Mouse (Mus musculus) hindbrain, postnatal 0 days (tissue): ENCODE measurements at regions not wholly inside any gene's neighbourhood (a gene's known extent, or its start where the extent isn't known, plus 50 kb on each side); places are given as distances from the start of the nearest gene placed in this dataset.

Experiments used
- ATAC-seq: fragments of 200-750 bp; cut with Nextera tagmentation; 2 replicates; pipeline ENCODE4 v1.8.0; 2017; ENCODE audit warnings: mild to moderate bottlenecking, moderate TSS enrichment, moderate library complexity
- DNase-seq: peaks from one replicate; pipeline ENCODE4 v3.0.0-alpha.2; 2015; ENCODE audit warnings: low spot score
- H3K27ac ChIP-seq: fragments of 300-500 bp; sonication (generic); 2 replicates; pipeline ENCODE4 v1.5.1; 2014; ENCODE audit warnings: mild to moderate bottlenecking
- H3K27me3 ChIP-seq: fragments of 300-500 bp; sonication (generic); 2 replicates; pipeline ENCODE4 v1.6.1; 2014; ENCODE audit warnings: low read length, mixed read lengths; ENCODE audit not compliant: insufficient read depth
- H3K36me3 ChIP-seq: fragments of 300-500 bp; sonication (generic); 2 replicates; pipeline ENCODE4 v1.6.1; 2014; ENCODE audit warnings: low read length, mixed read lengths; ENCODE audit not compliant: insufficient read depth
- H3K4me1 ChIP-seq: fragments of 300-500 bp; sonication (generic); 2 replicates; pipeline ENCODE4 v1.6.1; 2014; ENCODE audit warnings: antibody characterized with exemption, low read length, mixed read lengths; ENCODE audit not compliant: insufficient read depth
- H3K4me2 ChIP-seq: fragments of 300-500 bp; sonication (generic); 2 replicates; pipeline ENCODE4 v1.6.1; 2014; ENCODE audit warnings: low read depth, mild to moderate bottlenecking, low read length, moderate library complexity, mixed read lengths
- H3K4me3 ChIP-seq: fragments of 300-500 bp; sonication (generic); 2 replicates; pipeline ENCODE4 v1.5.1; 2014; ENCODE audit warnings: low read length
- H3K9ac ChIP-seq: fragments of 300-500 bp; sonication (generic); replicated peaks from 2 replicates; pipeline ENCODE4 v1.6.1; 2014; ENCODE audit warnings: mild to moderate bottlenecking, low read length, moderate library complexity, mixed read lengths
- H3K9me3 ChIP-seq: fragments of 300-500 bp; sonication (generic); 2 replicates; pipeline ENCODE4 v1.6.1; 2016; ENCODE audit warnings: low read length, mixed read lengths
- CTCF ChIP-seq: IDR thresholded peaks from 2 replicates; pipeline ENCODE4 v1.5.1; 2016; ENCODE audit warnings: antibody characterized with exemption, control low read depth, low read depth
- WGBS: fragments of 180-500 bp; shearing (Covaris S2); extraction: QIAGEN DNeasy Blood & Tissue Kit; methylation state at CpG from one replicate; pipeline ENCODE4 v1.1.7; 2014; 5-methylcytosine and 5-hydroxymethylcytosine counted together

- no peak overlapping the region for H3K4me3 ChIP-seq
- H3K4me2 ChIP-seq = no peak overlapping the region
- H3K27ac ChIP-seq = no peak overlapping the region
- DNase-seq (no peak), ATAC-seq (no peak)
- no peak for TF ChIP-seq CTCF
- H3K4me1 ChIP-seq = 0 out of 2 replicates have a peak, but pooled peaks cover 3% of the 10 kb centered on the region
- no peaks in the 10 kb centered on the region for H3K36me3 ChIP-seq
- H3K27me3 ChIP-seq = no peaks in the 10 kb centered on the region; the same call in 1 of the 2 replicates
- WGBS = 68% methylated on average over 13 of the region's 13 CpGs
- no peaks in the 10 kb centered on the region for H3K9me3 ChIP-seq
- H3K9ac ChIP-seq = no peak overlapping the region
These were observed 58.1 kb upstream of the Cux1 start for GRCm38 (mm10) chr5:136625176-136625991.

- 50% methylated on average over 4 of the region's 4 CpGs for WGBS
- Histone ChIP-seq H3K4me3 (no peak overlapping the region), H3K27me3 (no peaks in the 10 kb centered on the region), H3K4me1 (0 out of 2 replicates have a peak, but pooled peaks cover 3% of the 10 kb centered on the region), H3K9me3 (no peaks in the 10 kb centered on the region), H3K9ac (no peak overlapping the region), H3K4me2 (no peak overlapping the region), H3K36me3 (no peaks in the 10 kb centered on the region), H3K27ac (no peak overlapping the region)
- no peak for ATAC-seq
- TF ChIP-seq CTCF = no peak
- DNase-seq = no peak
These were observed 59.0 kb upstream of the Cux1 start for GRCm38 (mm10) chr5:136626142-136626771.

- 66% methylated on average over 2 of the region's 2 CpGs for WGBS
- Histone ChIP-seq H3K9me3 (no peaks in the 10 kb centered on the region), H3K9ac (no peak overlapping the region), H3K27ac (no peak overlapping the region), H3K4me3 (no peak overlapping the region), H3K27me3 (no peaks in the 10 kb centered on the region), H3K4me1 (0 out of 2 replicates have a peak, but pooled peaks cover 3% of the 10 kb centered on the region), H3K4me2 (no peak overlapping the region), H3K36me3 (no peaks in the 10 kb centered on the region)
- no peak for DNase-seq
- no peak for ATAC-seq
- TF ChIP-seq CTCF = no peak
These were observed 59.6 kb upstream of the Cux1 start for GRCm38 (mm10) chr5:136626891-136627290.

GRCm38 (mm10) chr5:136627671-136628292 lies 60.5 kb upstream of the Cux1 start:
- H3K36me3 ChIP-seq = no peaks in the 10 kb centered on the region
- no peaks in the 10 kb centered on the region for H3K27me3 ChIP-seq
- no peak overlapping the region for H3K4me2 ChIP-seq
- DNase-seq (peak; percentile 70), ATAC-seq (peak; percentile 81; the same call in 1 of the 2 replicates)
- H3K27ac ChIP-seq = no peak overlapping the region
- 0 out of 2 replicates have a peak, but pooled peaks cover 2% of the 10 kb centered on the region for H3K4me1 ChIP-seq
- no peak for TF ChIP-seq CTCF
- H3K9ac ChIP-seq = no peak overlapping the region
- no peaks in the 10 kb centered on the region for H3K9me3 ChIP-seq
- H3K4me3 ChIP-seq = no peak overlapping the region
- WGBS = 53% methylated on average over 11 of the region's 11 CpGs

- TF ChIP-seq CTCF = no peak
- Histone ChIP-seq H3K4me2 (no peak overlapping the region), H3K36me3 (no peaks in the 10 kb centered on the region), H3K9ac (no peak overlapping the region), H3K9me3 (no peaks in the 10 kb centered on the region), H3K4me3 (no peak overlapping the region), H3K27ac (no peak overlapping the region), H3K27me3 (no peaks in the 10 kb centered on the region), H3K4me1 (no peaks in the 10 kb centered on the region)
- 88% methylated on average over 5 of the region's 5 CpGs for WGBS
- ATAC-seq (no peak), DNase-seq (no peak)
These were observed 61.2 kb upstream of the Cux1 start for GRCm38 (mm10) chr5:136628502-136628901.

GRCm38 (mm10) chr5:136632286-136632685 lies 60.7 kb upstream of the Myl10 start:
- Histone ChIP-seq H3K27ac (no peak overlapping the region), H3K9me3 (no peaks in the 10 kb centered on the region), H3K4me1 (0 out of 2 replicates have a peak, but pooled peaks cover 4% of the 10 kb centered on the region), H3K27me3 (no peaks in the 10 kb centered on the region), H3K4me3 (no peak overlapping the region), H3K36me3 (no peaks in the 10 kb centered on the region), H3K4me2 (no peak overlapping the region), H3K9ac (no peak overlapping the region)
- 88% methylated on average over 5 of the region's 5 CpGs for WGBS
- no peak for TF ChIP-seq CTCF
- no peak for DNase-seq
- no peak for ATAC-seq
